Mouse (Mus musculus) erythroblast, embryonic 14.5 days (primary cell): Measurements from ENCODE around the gene Best2.
A peak's percentile ranks its signal among the peaks of the same experiment; 100 is the strongest.

Source experiments
- GATA1 ChIP-seq: IDR thresholded peaks from 2 replicates; pipeline ENCODE4 v1.6.1; 2012; ENCODE audit warnings: low read length, inconsistent platforms, mixed read lengths
- TAL1 ChIP-seq: IDR thresholded peaks from 3 replicates; pipeline ENCODE4 v1.6.1; 2012; ENCODE audit warnings: low read length, inconsistent platforms, mixed read lengths

DNA sequence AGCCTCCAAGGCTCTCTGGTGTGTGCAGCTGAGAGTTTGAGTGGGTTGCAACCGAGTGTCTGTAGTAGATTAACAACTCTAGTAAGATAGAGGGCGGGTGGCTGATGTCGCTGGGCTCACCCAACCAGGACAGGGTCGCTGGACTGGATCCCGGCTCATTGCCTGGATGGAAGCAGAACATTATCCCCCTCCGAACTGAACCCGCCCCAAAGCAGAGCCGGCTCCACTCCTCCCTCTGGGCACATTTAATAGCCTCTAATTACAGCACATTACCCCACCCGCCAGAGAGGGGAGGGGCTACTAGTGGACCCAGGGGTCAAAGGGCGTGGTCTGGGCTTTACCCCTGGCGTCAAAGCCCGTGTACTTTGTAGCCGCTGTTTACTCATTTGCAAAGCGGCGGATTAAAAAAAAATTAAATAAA, 25.0 kb downstream of the Best2 start:
- TF ChIP-seq TAL1 (peak; percentile 37; the same call in 2 of the 3 replicates), GATA1 (no peak)
